Mouse (Mus musculus) midbrain, embryonic 11.5 days (tissue): ENCODE measurements around the gene Spata32. TPM values are rescaled to one million over a fixed set of nuclear protein-coding genes. Genes with fewer than 3 reads are reported as not detected.
"Not testable (repeated sequence)": the region's sequence is repeated elsewhere in the genome, so short reads cannot be mapped to it uniquely, and the experiment has no call there.

Source experiments
- ATAC-seq: fragments of 200-750 bp; cut with Nextera tagmentation; 2 replicates; pipeline ENCODE4 v1.8.0; 2017; ENCODE audit warnings: moderate TSS enrichment, moderate library complexity; ENCODE audit not compliant: low FRiP score
- DNase-seq: peaks from one replicate; pipeline ENCODE4 v3.0.0; 2015; ENCODE audit warnings: low spot score; ENCODE audit errors: missing footprints
- H3K27ac ChIP-seq: fragments of 300-500 bp; sonication (generic); 2 replicates; pipeline ENCODE4 v1.5.1; 2014; ENCODE audit warnings: low read depth, low read length
- H3K27me3 ChIP-seq: fragments of 300-500 bp; sonication (generic); 2 replicates; pipeline ENCODE4 v1.6.1; 2014; ENCODE audit warnings: mild to moderate bottlenecking, low read length, moderate library complexity, mixed read lengths; ENCODE audit not compliant: control insufficient read depth, insufficient read depth
- H3K36me3 ChIP-seq: fragments of 300-500 bp; sonication (generic); 2 replicates; pipeline ENCODE4 v1.6.1; 2014; ENCODE audit warnings: mild to moderate bottlenecking, low read length, moderate library complexity, mixed read lengths; ENCODE audit not compliant: control insufficient read depth, insufficient read depth
- H3K4me1 ChIP-seq: fragments of 300-500 bp; sonication (generic); 2 replicates; pipeline ENCODE4 v1.6.1; 2014; ENCODE audit warnings: low read length; ENCODE audit not compliant: control insufficient read depth, insufficient read depth
- H3K4me2 ChIP-seq: fragments of 300-500 bp; sonication (generic); 2 replicates; pipeline ENCODE4 v1.6.1; 2014; ENCODE audit warnings: mild to moderate bottlenecking, moderate library complexity
- H3K4me3 ChIP-seq: fragments of 300-500 bp; sonication (generic); 2 replicates; pipeline ENCODE4 v1.5.1; 2014; ENCODE audit warnings: low read depth, low read length
- H3K9ac ChIP-seq: fragments of 300-500 bp; sonication (generic); 2 replicates; pipeline ENCODE4 v1.6.1; 2014; ENCODE audit warnings: low read length
- H3K9me3 ChIP-seq: fragments of 300-500 bp; sonication (generic); 2 replicates; pipeline ENCODE4 v1.6.1; 2016; ENCODE audit warnings: low read length; ENCODE audit not compliant: control insufficient read depth
- WGBS: fragments of 180-500 bp; shearing (Covaris S2); extraction: QIAGEN DNeasy Blood & Tissue Kit; methylation state at CpG from one replicate; pipeline ENCODE4 v1.1.7; 2014; 5-methylcytosine and 5-hydroxymethylcytosine counted together
- polyA plus RNA-seq: library from polyadenylated mRNA; unstranded; fragments of >200 nt; fragmentation: Nextera tagmentation; extraction: Ambion mirVana; gene quantifications from 2 replicates; pipeline ENCODE4 v1.2.1, GENCODE M21; 2014

The Spata32 gene
- polyA plus RNA-seq, 1 experiment from 2014 or later, result not detected

GRCm38 (mm10) chr11:103222718-103223117 lies 4.5 kb upstream of the Spata32 start:
- not testable (repeated sequence) for H3K9me3 ChIP-seq, H3K27ac ChIP-seq, ATAC-seq, H3K4me2 ChIP-seq, DNase-seq, H3K9ac ChIP-seq, H3K4me1 ChIP-seq, H3K27me3 ChIP-seq, H3K4me3 ChIP-seq
- whole genome bisulfite sequencing, result 92% methylated on average over 4 of the region's 4 CpGs
- H3K36me3 ChIP-seq, result peaks cover 17% of the 10 kb centered on the region

GRCm38 (mm10) chr11:103221437-103221836 lies 3.2 kb upstream of the Spata32 start:
- no peak overlapping the region for H3K9ac ChIP-seq
- no peak overlapping the region for H3K4me2 ChIP-seq
- H3K4me1 ChIP-seq, result peaks cover 7% of the 10 kb centered on the region
- no peak for DNase-seq
- no peaks in the 10 kb centered on the region for H3K27me3 ChIP-seq
- H3K4me3 ChIP-seq, result no peak overlapping the region
- H3K27ac ChIP-seq, result no peak overlapping the region
- no peaks in the 10 kb centered on the region for H3K9me3 ChIP-seq
- no peak for ATAC-seq
- peaks cover 17% of the 10 kb centered on the region for H3K36me3 ChIP-seq
- WGBS, result 93% methylated on average over 6 of the region's 6 CpGs

GRCm38 (mm10) chr11:103219995-103220394 lies 1.8 kb upstream of the Spata32 start:
- WGBS, result 91% methylated on average over 4 of the region's 4 CpGs
- H3K36me3 ChIP-seq, result peaks cover 16% of the 10 kb centered on the region
- peaks cover 7% of the 10 kb centered on the region for H3K4me1 ChIP-seq
- no peaks in the 10 kb centered on the region for H3K9me3 ChIP-seq
- H3K9ac ChIP-seq, result no peak overlapping the region
- H3K27ac ChIP-seq, result no peak overlapping the region
- no peak for DNase-seq
- H3K27me3 ChIP-seq, result no peaks in the 10 kb centered on the region
- ATAC-seq, result no peak
- H3K4me2 ChIP-seq, result no peak overlapping the region
- no peak overlapping the region for H3K4me3 ChIP-seq

DNA sequence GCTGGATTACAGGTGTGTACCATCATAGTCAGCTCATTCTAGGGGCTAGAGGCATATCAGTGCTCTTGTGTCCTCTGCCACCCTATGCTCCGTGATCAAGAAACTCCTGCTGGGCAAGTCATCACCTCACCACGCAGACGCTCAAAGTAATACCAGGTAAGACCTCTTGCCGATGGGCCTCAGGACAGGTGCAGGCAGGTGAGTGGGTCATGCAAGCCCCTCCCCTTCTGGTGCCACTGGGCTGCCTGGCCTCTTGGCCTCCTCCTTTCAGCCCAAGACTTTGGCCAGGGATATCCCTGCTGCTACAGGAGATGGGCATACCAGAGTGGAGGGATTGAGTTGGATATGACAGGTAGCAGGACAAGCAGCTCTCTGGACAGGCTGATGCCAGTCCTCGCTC lies 1.0 kb upstream of the Spata32 start:
- no peaks in the 10 kb centered on the region for H3K9me3 ChIP-seq
- H3K4me3 ChIP-seq, result no peak overlapping the region
- WGBS, result 82% methylated on average over 5 of the region's 5 CpGs
- peaks cover 13% of the 10 kb centered on the region; the same call in 1 of the 2 replicates for H3K36me3 ChIP-seq
- no peaks in the 10 kb centered on the region for H3K27me3 ChIP-seq
- no peak overlapping the region for H3K4me2 ChIP-seq
- DNase-seq (no peak), ATAC-seq (no peak)
- H3K4me1 ChIP-seq, result peaks cover 7% of the 10 kb centered on the region
- no peak overlapping the region for H3K9ac ChIP-seq
- no peak overlapping the region for H3K27ac ChIP-seq

DNA sequence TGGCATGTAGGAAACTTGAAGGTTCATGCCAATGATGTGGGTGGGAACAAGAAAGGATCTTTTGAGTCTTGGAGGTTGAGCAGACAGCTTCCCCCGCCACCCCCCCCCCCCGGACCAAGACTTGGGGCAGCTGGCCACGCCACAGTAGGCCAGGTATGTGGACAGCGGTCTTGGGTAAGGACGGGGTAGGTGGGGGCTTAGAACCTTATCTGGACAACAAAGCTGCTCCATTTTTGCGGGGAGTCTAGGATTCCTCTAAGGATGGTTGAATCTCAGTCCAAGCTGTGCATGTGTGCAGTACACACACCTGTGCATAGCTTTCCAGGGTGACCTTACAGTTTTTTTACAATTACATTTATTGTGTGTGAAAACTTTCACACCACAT lies 277 bp upstream of the Spata32 start:
- Histone ChIP-seq H3K36me3 (peaks cover 12% of the 10 kb centered on the region; the same call in 1 of the 2 replicates), H3K4me2 (peak overlapping the region; percentile 70), H3K27ac (no peak overlapping the region), H3K4me1 (peaks cover 7% of the 10 kb centered on the region), H3K27me3 (no peaks in the 10 kb centered on the region), H3K9ac (peak overlapping the region; percentile 66), H3K4me3 (peak overlapping the region; percentile 42), H3K9me3 (no peaks in the 10 kb centered on the region)
- ATAC-seq, result no peak
- WGBS, result 29% methylated on average over 6 of the region's 6 CpGs
- no peak for DNase-seq

- Histone ChIP-seq H3K27ac (no peak overlapping the region), H3K36me3 (no peaks in the 10 kb centered on the region), H3K9ac (no peak overlapping the region), H3K9me3 (no peaks in the 10 kb centered on the region), H3K4me2 (no peak overlapping the region), H3K4me1 (peaks cover 7% of the 10 kb centered on the region), H3K4me3 (no peak overlapping the region), H3K27me3 (no peaks in the 10 kb centered on the region)
- WGBS, result 95% methylated on average over 1 of the region's 1 CpGs
- DNase-seq (no peak), ATAC-seq (no peak)
Observed at GRCm38 (mm10) chr11:103215355-103215754, 2.9 kb downstream of the Spata32 start.

DNA sequence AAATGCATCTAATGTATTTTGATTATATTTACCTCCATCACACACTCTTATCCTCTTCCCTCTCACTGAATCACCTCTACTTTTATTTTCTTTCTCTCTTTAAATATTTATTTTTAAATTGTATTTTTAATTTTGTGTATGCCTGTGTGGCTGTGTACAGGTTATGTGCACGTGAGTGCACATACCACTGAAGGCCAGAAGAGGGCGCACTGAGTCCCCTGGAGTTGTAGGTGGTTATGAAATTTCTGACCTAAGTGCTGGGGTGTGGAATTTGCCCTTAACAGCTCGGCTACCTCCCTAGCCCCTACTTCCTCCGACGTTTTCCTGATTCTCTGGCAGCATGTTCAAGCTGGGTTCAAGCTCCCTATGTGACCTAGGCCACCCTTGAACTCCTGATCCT lies 4.5 kb downstream of the Spata32 start:
- WGBS, result 86% methylated on average over 5 of the region's 5 CpGs
- H3K4me1 ChIP-seq, result peaks cover 7% of the 10 kb centered on the region
- ATAC-seq, result no peak

DNA sequence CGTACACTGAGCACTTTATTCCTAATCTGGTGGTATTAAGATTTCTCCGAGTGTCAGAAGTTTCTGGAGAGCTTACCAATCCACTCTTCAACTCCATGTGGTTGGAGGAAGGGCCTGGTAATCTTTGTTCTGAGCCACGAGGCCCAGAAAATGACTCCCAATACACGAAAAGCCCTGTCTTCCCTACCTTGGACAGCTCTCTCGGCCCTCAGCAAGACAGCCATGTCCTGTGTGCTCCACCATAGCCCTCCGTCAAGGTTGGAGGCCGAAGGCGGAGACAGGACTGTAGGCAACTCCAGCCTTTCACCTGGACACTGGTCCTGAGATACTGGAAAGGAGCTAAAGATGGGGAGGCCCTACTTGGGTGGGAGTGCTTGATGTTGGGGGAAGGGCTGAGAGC lies 7.9 kb downstream of the Spata32 start:
- Histone ChIP-seq H3K4me3 (no peak overlapping the region), H3K27me3 (no peaks in the 10 kb centered on the region), H3K9ac (no peak overlapping the region), H3K27ac (no peak overlapping the region), H3K4me1 (no peaks in the 10 kb centered on the region), H3K36me3 (no peaks in the 10 kb centered on the region), H3K9me3 (no peaks in the 10 kb centered on the region), H3K4me2 (no peak overlapping the region)
- WGBS, result 75% methylated on average over 8 of the region's 8 CpGs
- ATAC-seq (no peak), DNase-seq (no peak)

More for the DNA sequence above, 4.5 kb downstream of the Spata32 start:
- no peaks in the 10 kb centered on the region for H3K9me3 ChIP-seq
- no peaks in the 10 kb centered on the region for H3K27me3 ChIP-seq
- no peak overlapping the region for H3K4me3 ChIP-seq
- no peaks in the 10 kb centered on the region for H3K36me3 ChIP-seq
- H3K4me2 ChIP-seq, result no peak overlapping the region
- H3K9ac ChIP-seq, result no peak overlapping the region
- DNase-seq, result no peak
- H3K27ac ChIP-seq, result no peak overlapping the region

DNA sequence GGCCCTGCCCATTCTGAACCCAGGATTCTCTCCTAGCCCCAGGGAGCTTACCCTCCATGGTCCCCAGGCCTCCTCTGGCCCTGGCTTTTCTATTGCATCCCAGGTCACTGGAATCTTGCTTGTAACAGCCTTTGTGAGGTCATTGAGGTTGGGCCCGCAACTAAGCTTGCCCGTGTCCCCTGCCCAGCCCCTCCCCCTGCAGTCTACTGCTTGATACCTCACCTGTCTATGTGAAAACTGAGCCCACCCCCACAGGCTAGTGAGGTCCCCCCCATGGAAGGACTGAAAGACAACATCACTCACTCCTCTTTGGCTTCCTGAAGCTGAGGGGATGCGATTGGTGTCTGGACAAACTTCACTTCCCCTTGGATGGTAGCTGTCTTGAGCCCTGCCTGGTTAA lies 9.8 kb downstream of the Spata32 start, which contains the start of gene 1700023F06Rik:
Gene 1700023F06Rik, minus strand, starts transcription at position 101 of the 400 bp plus-strand sequence.
- 85% methylated on average over 3 of the region's 3 CpGs for WGBS

More for the DNA sequence above, 9.8 kb downstream of the Spata32 start, which contains the start of gene 1700023F06Rik:
- H3K4me1 ChIP-seq, result no peaks in the 10 kb centered on the region
- no peak for ATAC-seq
- H3K4me3 ChIP-seq, result no peak within 1 kb of the TSS
- no peaks in the 10 kb centered on the region for H3K36me3 ChIP-seq
- no peak within 1 kb of the TSS for H3K9ac ChIP-seq
- no peak for DNase-seq
- no peaks in the 10 kb centered on the region for H3K9me3 ChIP-seq
- H3K27me3 ChIP-seq, result no peaks in the 10 kb centered on the region
- no peak within 1 kb of the TSS for H3K27ac ChIP-seq
- no peak within 1 kb of the TSS for H3K4me2 ChIP-seq
